Mouse (Mus musculus) liver, adult 2 months (tissue): ENCODE data around the gene Sema4a.

Source experiments
- CTCF ChIP-seq: fragments of 200-500 bp; IDR thresholded peaks from 2 replicates; pipeline ENCODE4 v1.5.1; 2011; ENCODE audit warnings: low read depth, low read length, control low read depth
- POLR2A ChIP-seq: fragments of 200-500 bp; IDR thresholded peaks from 2 replicates; pipeline ENCODE4 v1.6.1; 2011; ENCODE audit warnings: low read length, control low read depth; ENCODE audit not compliant: insufficient read depth; ENCODE audit errors: extremely low read depth

DNA sequence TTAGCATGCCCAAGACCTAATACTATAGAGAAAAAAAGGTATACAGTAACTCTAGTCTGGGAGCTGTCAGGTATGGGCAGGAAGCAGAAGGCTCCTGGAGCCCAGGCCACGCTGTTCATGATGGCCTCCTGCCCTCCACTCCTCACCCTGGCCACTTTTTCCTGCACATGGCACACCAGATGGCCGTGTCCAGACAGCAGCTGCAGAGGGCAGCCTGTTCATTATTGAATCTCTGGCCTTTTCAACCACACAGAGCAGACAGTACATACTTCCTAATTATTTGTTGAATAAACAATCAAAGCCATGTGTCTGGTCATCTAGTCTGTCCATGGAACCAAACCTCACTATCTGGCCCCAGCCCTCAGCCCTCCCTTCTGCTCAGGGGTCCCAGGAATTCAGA is 62.3 kb downstream of the Sema4a start:
- TF ChIP-seq POLR2A (no peak), CTCF (no peak)
